Mouse (Mus musculus): ENCODE measurements around the gene Mcidas. TPM values are rescaled to one million over a fixed set of nuclear protein-coding genes. Genes with fewer than 3 reads are reported as not detected.
"Not testable (repeated sequence)": the region's sequence is repeated elsewhere in the genome, so short reads cannot be mapped to it uniquely, and the experiment has no call there.

The Mcidas gene
- polyA plus RNA-seq, 1 experiment from 2014 or later, result 1.2 TPM

DNA sequence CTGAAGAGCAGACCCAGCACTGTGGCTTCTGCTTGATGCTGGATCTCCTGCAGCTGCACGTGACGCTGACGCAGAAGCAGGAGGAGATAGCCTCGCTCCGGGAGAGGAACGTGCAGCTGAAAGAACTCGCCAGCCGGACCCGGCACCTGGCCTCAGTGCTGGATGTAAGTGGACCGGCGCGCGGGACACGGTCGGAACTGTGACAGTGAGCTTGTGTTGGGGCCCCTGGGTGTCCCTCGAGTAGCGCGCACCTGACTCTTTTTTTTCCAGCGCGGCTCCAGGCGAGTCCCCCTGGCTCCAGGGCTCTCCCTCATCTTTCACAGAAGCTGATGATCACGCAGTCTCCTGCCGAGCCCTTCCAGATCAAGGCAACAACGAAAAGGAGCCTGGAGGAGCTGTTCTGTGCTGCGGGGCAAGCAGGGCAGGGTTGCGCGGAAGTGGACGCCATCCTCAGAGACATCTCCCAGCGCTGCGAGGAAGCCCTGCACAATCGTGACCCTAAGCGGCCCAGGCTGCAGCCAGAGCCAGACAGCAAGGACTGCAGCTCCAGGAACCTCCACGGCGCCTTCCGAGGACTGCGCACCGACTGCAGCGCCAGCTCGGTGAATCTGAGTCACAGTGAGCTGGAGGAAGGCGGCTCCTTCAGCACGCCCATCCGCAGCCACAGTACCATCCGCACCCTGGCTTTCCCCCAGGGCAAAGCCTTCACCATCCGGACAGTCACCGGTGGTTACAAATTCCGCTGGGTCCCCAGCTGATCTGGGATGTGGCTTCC, 5.0 kb downstream of the Mcidas start:
- ATAC-seq (ENCODE audit: low FRiP score) (peak; percentile 61), DNase-seq (ENCODE audit: low spot score) (peak; percentile 42)
- Histone ChIP-seq H3K4me1 (replicated peaks; ENCODE audit: control insufficient read depth, insufficient read depth, low read length) (peaks cover 17% of the 10 kb centered on the region; the same call in 1 of the 2 replicates), H3K27ac (no peak overlapping the region), H3K9ac (peak overlapping the region; percentile 57), H3K4me3 (replicated peaks; ENCODE audit: low read length) (peak overlapping the region; percentile 42), H3K36me3 (replicated peaks; ENCODE audit: control insufficient read depth, insufficient read depth) (no peaks in the 10 kb centered on the region), H3K9me3 (ENCODE audit: control insufficient read depth, low read length) (no peaks in the 10 kb centered on the region), H3K27me3 (ENCODE audit: control insufficient read depth, insufficient read depth, low read length) (peaks cover 83% of the 10 kb centered on the region), H3K4me2 (replicated peaks) (peak overlapping the region; percentile 90)
- WGBS, result under 1% methylated on average over 46 of the region's 46 CpGs

DNA sequence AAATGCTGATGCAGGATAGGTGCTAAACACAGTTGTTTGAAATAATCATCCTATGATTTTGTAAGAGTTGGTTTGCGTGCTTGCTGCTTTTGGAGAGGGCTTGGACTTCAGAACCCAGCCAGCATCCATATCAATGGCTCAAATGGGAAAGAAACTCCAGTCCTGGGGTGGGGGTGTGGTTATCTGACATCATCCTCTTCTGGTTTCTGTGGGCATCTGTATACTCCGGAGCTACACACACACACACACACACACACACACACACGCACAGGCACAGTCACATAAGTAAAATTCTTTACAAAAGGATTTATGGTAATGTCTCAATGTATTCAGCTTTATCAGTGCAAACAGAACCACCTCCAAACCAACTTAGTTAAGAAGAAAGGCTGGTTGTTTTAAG, 6.4 kb downstream of the Mcidas start:
- Histone ChIP-seq H3K4me1 (replicated peaks; ENCODE audit: control insufficient read depth, insufficient read depth, low read length) (0 out of 2 replicates have a peak, but pooled peaks cover 12% of the 10 kb centered on the region), H3K27ac (no peak overlapping the region), H3K27me3 (ENCODE audit: control insufficient read depth, insufficient read depth, low read length) (peaks cover 68% of the 10 kb centered on the region), H3K4me3 (replicated peaks; ENCODE audit: low read length) (no peak overlapping the region), H3K9ac (no peak overlapping the region), H3K36me3 (replicated peaks; ENCODE audit: control insufficient read depth, insufficient read depth) (no peaks in the 10 kb centered on the region), H3K4me2 (replicated peaks) (no peak overlapping the region), H3K9me3 (ENCODE audit: control insufficient read depth, low read length) (no peaks in the 10 kb centered on the region)
- DNase-seq (ENCODE audit: low spot score) (no peak), ATAC-seq (ENCODE audit: low FRiP score) (no peak)
- WGBS, result 68% methylated on average over 3 of the region's 3 CpGs

DNA sequence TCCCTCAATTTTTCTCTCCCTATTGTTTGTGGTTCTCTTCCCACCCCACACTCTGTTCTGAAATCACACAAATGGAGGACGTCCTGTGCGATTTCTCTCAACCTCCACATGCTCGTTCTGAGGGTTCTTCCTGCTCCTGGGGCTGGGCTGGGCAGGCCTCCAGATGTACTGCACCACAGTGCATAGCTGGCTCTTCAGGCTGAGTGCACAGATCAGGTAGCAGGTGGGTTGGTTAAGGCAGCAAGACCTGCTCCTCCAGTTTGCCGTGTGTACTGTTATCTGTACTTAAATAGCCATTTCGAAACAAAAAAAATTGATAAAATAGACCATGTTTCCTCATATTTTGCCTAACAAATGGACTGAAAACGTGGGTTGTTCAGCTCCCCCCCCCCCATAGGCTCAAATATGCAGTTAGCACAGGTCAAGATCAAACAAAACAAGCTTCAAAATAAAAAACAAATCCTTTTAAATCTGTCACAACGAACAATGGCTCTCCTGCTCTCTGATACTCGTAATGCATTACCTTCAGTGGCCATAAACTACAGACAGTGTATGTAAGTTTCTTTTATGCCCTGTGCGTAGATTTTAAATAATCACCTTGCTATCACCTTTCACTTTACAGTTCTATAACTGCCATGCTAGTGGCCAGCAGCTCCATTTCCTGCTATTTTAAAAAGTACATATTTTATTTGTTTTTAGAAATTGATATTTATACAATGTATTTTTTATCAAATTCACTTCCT, 7.1 kb downstream of the Mcidas start:
- Histone ChIP-seq H3K9ac (no peak overlapping the region), H3K4me2 (replicated peaks) (no peak overlapping the region)
- no peak for ATAC-seq (ENCODE audit: low FRiP score)

DNA sequence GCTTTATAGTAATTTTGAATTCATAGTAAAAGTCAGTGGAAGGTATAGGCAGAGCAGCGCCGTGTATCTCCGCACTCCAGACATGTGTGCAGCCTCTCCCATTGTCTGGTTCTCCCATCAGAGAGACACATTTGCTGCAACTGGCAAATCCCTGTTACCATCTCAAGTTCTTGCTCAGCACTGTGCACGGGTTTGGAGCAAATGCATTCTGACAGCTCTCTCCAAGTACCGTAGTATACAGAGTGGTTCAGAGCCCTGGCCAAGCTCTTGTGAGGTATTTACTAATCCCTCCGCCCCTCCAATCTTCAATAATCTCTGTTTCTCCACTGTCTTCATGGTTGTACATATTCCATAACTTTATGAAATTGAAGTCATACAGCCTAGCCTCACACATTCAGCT, 19.0 kb downstream of the Mcidas start:
- Histone ChIP-seq H3K27ac (no peak overlapping the region), H3K27me3 (ENCODE audit: control insufficient read depth, insufficient read depth, low read length) (no peaks in the 10 kb centered on the region), H3K4me2 (replicated peaks) (no peak overlapping the region), H3K9ac (no peak overlapping the region), H3K4me3 (replicated peaks; ENCODE audit: low read length) (no peak overlapping the region), H3K9me3 (ENCODE audit: control insufficient read depth, low read length) (no peaks in the 10 kb centered on the region), H3K36me3 (replicated peaks; ENCODE audit: control insufficient read depth, insufficient read depth) (no peaks in the 10 kb centered on the region), H3K4me1 (replicated peaks; ENCODE audit: control insufficient read depth, insufficient read depth, low read length) (no peaks in the 10 kb centered on the region)
- DNase-seq (ENCODE audit: low spot score) (no peak), ATAC-seq (ENCODE audit: low FRiP score) (no peak)
- WGBS, result 84% methylated on average over 6 of the region's 6 CpGs

More for the DNA sequence above, 7.1 kb downstream of the Mcidas start:
- Histone ChIP-seq H3K9me3 (ENCODE audit: control insufficient read depth, low read length) (no peaks in the 10 kb centered on the region), H3K36me3 (replicated peaks; ENCODE audit: control insufficient read depth, insufficient read depth) (no peaks in the 10 kb centered on the region), H3K4me3 (replicated peaks; ENCODE audit: low read length) (no peak overlapping the region), H3K4me1 (replicated peaks; ENCODE audit: control insufficient read depth, insufficient read depth, low read length) (0 out of 2 replicates have a peak, but pooled peaks cover 12% of the 10 kb centered on the region), H3K27me3 (ENCODE audit: control insufficient read depth, insufficient read depth, low read length) (peaks cover 62% of the 10 kb centered on the region), H3K27ac (no peak overlapping the region)
- 78% methylated on average over 9 of the region's 9 CpGs for WGBS
- no peak for DNase-seq (ENCODE audit: low spot score)

DNA sequence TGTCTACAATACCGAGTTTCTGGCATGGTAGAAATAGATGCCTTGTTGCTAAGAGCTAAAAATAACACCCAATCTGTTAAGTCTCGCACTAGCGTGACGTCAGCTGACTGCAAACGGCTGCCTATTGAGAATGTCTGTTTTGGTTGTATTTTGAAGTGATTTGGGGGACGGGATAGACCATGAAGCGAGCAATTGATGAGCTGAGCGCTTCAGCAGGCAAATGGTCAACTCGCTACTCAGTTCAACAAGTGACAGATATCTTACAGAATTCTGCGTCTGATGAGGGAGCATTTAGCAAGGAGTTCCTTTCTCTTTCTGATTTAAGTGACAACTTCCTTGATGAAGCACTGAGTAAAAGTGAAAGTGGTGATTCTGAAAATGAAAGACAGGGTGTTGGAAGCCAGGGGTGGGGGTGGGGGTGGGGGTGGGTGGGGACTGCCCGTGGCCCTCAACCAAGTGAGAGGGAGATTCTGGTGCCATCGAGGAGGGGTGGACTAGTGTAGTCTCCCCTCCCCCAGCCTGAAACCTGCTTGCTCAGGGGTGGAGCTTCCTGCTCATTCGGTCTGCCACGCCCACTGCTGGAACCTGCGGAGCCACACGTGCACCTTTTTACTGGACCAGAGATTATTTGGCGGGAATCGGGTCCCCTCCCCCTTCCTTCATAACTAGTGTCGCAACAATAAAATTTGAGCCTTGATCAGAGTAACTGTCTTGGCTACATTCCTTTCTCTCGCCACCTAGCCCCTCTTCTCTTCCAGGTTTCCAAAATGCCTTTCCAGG, 19.7 kb downstream of the Mcidas start:
- H3K9ac ChIP-seq; H3K4me2 ChIP-seq (replicated peaks); H3K9me3 ChIP-seq (ENCODE audit: control insufficient read depth, low read length); H3K27ac ChIP-seq; H3K27me3 ChIP-seq (ENCODE audit: control insufficient read depth, insufficient read depth, low read length); H3K4me3 ChIP-seq (replicated peaks; ENCODE audit: low read length); H3K4me1 ChIP-seq (replicated peaks; ENCODE audit: control insufficient read depth, insufficient read depth, low read length); ATAC-seq (ENCODE audit: low FRiP score); H3K36me3 ChIP-seq (replicated peaks; ENCODE audit: control insufficient read depth, insufficient read depth); DNase-seq (ENCODE audit: low spot score): not testable (repeated sequence)
- 60% methylated on average over 18 of the region's 20 CpGs for WGBS

DNA sequence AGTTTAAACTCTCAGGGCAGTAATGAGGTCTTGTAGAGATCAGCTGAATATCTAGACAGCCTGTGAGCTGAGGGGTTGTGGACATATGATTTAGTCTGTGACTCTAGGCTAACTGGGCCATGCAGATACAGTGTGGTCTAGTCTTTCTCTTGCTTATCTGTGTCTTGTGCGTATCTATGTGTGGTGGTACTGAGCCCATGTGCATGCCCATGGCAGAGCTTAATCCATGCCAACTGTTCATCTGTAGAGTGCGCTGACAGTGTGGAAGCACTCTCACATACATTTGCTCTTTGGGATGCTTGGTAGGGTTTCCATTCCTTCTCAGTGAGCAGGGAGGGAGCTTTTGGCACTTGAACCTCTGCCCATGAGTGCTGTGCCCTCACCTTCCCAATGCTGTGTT, 27.9 kb downstream of the Mcidas start:
- peaks cover 6% of the 10 kb centered on the region; the same call in 1 of the 2 replicates for H3K27me3 ChIP-seq (ENCODE audit: control insufficient read depth, insufficient read depth, low read length)
- no peaks in the 10 kb centered on the region for H3K9me3 ChIP-seq (ENCODE audit: control insufficient read depth, low read length)
- WGBS, result 89% methylated on average over 2 of the region's 2 CpGs
- no peaks in the 10 kb centered on the region for H3K36me3 ChIP-seq (replicated peaks; ENCODE audit: control insufficient read depth, insufficient read depth)
- no peak for DNase-seq (ENCODE audit: low spot score)
- ATAC-seq (ENCODE audit: low FRiP score), result no peak
- no peaks in the 10 kb centered on the region for H3K4me1 ChIP-seq (replicated peaks; ENCODE audit: control insufficient read depth, insufficient read depth, low read length)
- H3K4me2 ChIP-seq (replicated peaks), result no peak overlapping the region
- H3K4me3 ChIP-seq (replicated peaks; ENCODE audit: low read length), result no peak overlapping the region
- no peak overlapping the region for H3K9ac ChIP-seq
- no peak overlapping the region for H3K27ac ChIP-seq

DNA sequence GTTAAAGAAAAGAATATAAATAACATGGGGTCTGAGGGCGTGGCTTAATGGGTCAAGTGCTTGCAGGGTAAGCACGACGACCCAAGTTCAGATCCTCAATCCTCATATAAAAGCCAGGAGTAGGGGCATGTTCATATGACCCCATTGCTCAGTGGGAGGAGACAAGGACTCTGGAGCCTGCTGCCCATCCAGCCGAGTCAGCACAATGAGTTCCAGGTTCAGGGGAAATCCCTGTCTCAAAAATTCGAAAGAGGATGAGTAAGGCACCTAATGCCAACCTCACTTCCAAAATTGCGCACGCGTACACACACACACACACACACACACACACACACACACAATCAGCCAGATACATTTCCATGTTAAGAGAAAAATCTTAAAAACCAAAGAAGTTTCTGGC, 28.8 kb downstream of the Mcidas start:
- no peaks in the 10 kb centered on the region for H3K9me3 ChIP-seq (ENCODE audit: control insufficient read depth, low read length)
- no peak overlapping the region for H3K4me3 ChIP-seq (replicated peaks; ENCODE audit: low read length)
- ATAC-seq (ENCODE audit: low FRiP score), result no peak
- H3K9ac ChIP-seq, result no peak overlapping the region
- DNase-seq (ENCODE audit: low spot score), result no peak
- H3K27me3 ChIP-seq (ENCODE audit: control insufficient read depth, insufficient read depth, low read length), result peaks cover 6% of the 10 kb centered on the region; the same call in 1 of the 2 replicates
- no peak overlapping the region for H3K27ac ChIP-seq
- 76% methylated on average over 8 of the region's 8 CpGs for WGBS
- H3K4me1 ChIP-seq (replicated peaks; ENCODE audit: control insufficient read depth, insufficient read depth, low read length), result no peaks in the 10 kb centered on the region
- H3K36me3 ChIP-seq (replicated peaks; ENCODE audit: control insufficient read depth, insufficient read depth), result no peaks in the 10 kb centered on the region
- no peak overlapping the region for H3K4me2 ChIP-seq (replicated peaks)

DNA sequence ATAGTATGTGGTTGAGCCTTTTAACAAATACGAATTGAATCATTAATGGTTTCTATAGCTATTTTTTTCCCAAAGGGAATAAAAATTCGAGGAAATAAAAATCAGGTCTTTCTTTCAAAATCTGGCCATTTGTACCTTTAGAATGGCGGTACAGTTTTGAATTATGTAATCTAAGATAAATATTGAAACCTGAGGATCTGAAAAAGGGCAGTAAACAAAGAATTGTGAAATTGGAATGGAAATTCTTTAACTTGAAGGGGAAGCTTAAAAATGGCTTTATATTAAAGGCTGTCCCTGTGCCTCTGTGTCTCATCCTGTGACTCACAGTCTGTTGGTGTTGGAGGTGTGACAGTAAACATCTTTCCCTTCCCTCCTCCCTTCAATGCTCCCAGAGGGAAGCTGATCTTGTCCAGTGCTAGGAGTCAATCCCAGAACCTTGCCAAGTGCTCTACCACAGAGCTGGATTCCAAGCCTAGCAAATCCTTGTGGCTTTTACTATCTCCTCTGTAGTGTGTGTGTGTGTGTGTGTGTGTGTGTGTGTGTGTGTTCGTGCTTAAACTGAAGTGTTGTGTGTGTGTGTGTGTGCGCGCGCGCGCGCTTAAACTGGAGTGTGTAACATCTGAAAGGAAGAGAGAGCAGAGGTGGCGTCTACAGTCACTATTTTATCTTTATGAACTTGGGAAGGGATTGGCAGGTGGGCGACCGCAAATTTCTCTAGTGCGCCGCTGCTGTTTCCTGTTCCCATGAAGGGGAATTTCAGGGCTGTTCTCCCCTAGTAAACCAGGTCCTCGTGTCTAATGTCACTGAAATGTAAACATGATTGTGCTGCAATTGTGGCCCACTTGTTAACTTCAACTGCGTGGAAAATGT, 29.9 kb downstream of the Mcidas start:
- H3K9ac ChIP-seq, result no peak overlapping the region
- 89% methylated on average over 17 of the region's 17 CpGs for WGBS
- H3K4me1 ChIP-seq (replicated peaks; ENCODE audit: control insufficient read depth, insufficient read depth, low read length), result no peaks in the 10 kb centered on the region
- no peak overlapping the region for H3K27ac ChIP-seq
- DNase-seq (ENCODE audit: low spot score) (no peak), ATAC-seq (ENCODE audit: low FRiP score) (no peak)
- H3K36me3 ChIP-seq (replicated peaks; ENCODE audit: control insufficient read depth, insufficient read depth), result no peaks in the 10 kb centered on the region
- H3K4me3 ChIP-seq (replicated peaks; ENCODE audit: low read length), result no peak overlapping the region
- H3K9me3 ChIP-seq (ENCODE audit: control insufficient read depth, low read length), result no peaks in the 10 kb centered on the region
- H3K27me3 ChIP-seq (ENCODE audit: control insufficient read depth, insufficient read depth, low read length), result peaks cover 6% of the 10 kb centered on the region; the same call in 1 of the 2 replicates
- no peak overlapping the region for H3K4me2 ChIP-seq (replicated peaks)

Measured in hindbrain, embryonic 14.5 days (tissue).